Mouse (Mus musculus): Measurements from ENCODE around the gene Dpp6. TPM values are rescaled to one million over a fixed set of nuclear protein-coding genes. Genes with fewer than 3 reads are reported as not detected.

Gene Dpp6
- polyA plus RNA-seq, 1 experiment from 2014 or later: 0.86 TPM

DNA sequence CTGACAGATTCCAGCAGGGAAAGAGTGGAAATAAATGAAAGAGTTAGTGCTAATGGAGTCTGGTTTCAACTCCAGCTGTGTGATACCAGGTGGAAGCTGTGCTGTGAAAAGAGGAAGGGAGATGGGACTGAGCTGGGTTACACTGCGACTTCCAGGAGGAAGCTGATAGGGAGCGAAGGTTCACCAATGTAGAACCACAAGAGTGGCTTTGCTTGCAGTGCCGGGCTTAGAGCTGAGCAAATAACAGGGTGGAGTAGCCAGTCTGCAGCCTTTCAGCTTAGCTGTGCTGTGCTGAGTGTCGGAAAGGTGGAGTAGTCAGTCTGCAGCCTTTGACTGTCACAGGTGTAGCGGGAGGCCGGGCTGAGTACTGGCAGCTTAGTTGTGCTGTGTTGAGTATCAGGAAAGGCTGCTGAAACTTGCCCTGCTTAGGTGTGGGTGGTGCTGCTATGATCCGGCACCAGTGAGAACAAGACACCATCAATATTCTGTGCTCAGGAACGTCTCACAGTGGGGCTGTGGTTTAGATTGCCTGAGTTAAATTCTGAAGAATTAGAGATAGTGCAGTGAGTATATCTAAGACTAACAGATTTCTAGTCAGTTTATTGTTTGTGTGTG is 457.9 kb downstream of the Dpp6 start:
- H3K27me3 ChIP-seq (ENCODE audit: control insufficient read depth, insufficient read depth, low read length): no peaks in the 10 kb centered on the region
- no peak overlapping the region for H3K27ac ChIP-seq (ENCODE audit: low read depth, low read length)
- H3K9me3 ChIP-seq (replicated peaks; ENCODE audit: control insufficient read depth, low read length): no peaks in the 10 kb centered on the region
- no peak overlapping the region for H3K4me3 ChIP-seq (ENCODE audit: low read depth, low read length)
- WGBS (ENCODE audit: insufficient replicate concordance): 54% methylated on average over 8 of the region's 8 CpGs
- H3K4me2 ChIP-seq: no peak overlapping the region
- no peaks in the 10 kb centered on the region for H3K36me3 ChIP-seq (ENCODE audit: control insufficient read depth, insufficient read depth, low read length)
- H3K9ac ChIP-seq (ENCODE audit: low read depth, low read length): no peak overlapping the region
- no peaks in the 10 kb centered on the region for H3K4me1 ChIP-seq (ENCODE audit: control insufficient read depth, insufficient read depth, low read length)
- ATAC-seq (replicated peaks; ENCODE audit: insufficient number of reproducible peaks, low FRiP score, low TSS enrichment): no peak

DNA sequence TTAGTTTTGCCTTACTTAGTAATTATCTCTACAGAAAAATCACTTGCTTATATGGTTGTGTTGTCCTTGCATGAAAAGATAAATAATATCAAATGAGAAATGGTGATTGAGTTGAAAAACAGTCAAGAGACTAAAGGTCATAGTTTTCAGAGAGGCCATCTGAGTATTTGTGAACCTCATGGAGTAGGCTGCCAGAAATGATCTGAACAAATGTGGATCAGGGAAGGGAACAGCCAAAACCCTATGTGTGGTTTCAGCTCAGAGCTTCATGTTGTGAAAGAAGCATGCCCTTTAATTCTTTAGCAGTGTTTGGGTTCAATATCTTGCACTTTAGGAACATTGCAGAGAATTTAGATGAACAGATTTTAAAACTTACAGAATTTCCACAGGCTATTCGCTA is 458.9 kb downstream of the Dpp6 start:
- H3K36me3 ChIP-seq (ENCODE audit: control insufficient read depth, insufficient read depth, low read length): no peaks in the 10 kb centered on the region
- H3K27ac ChIP-seq (ENCODE audit: low read depth, low read length): no peak overlapping the region
- H3K9me3 ChIP-seq (replicated peaks; ENCODE audit: control insufficient read depth, low read length): no peaks in the 10 kb centered on the region
- H3K4me2 ChIP-seq: no peak overlapping the region
- H3K4me3 ChIP-seq (ENCODE audit: low read depth, low read length): no peak overlapping the region
- 94% methylated on average over 1 of the region's 1 CpGs for WGBS (ENCODE audit: insufficient replicate concordance)
- H3K4me1 ChIP-seq (ENCODE audit: control insufficient read depth, insufficient read depth, low read length): no peaks in the 10 kb centered on the region
- no peaks in the 10 kb centered on the region for H3K27me3 ChIP-seq (ENCODE audit: control insufficient read depth, insufficient read depth, low read length)
- no peak overlapping the region for H3K9ac ChIP-seq (ENCODE audit: low read depth, low read length)
- no peak for ATAC-seq (replicated peaks; ENCODE audit: insufficient number of reproducible peaks, low FRiP score, low TSS enrichment)

DNA sequence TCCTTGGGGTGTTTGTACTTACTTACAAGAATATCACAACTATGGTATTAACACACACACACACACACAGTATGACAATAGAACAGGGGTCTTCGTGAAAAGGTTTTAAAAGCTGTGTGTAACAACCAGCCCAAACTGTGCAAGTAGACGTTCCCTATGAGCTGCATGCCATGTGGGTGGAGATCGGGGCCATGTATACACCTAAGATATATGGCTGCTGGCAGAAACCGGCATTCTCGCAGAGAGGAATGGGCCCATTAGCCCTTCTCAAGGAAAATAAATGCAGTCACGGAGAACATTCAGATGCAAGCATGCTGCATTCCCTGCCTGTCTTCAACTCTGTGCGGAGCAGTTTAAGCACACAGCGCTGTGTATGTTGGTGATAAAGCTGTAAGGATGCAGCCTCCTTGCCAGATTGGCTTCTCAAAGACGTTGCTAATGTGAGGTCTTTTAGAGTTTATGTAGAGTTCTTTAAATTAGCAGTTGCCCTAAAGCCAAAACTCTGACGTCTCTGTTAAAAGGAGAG is 461.2 kb downstream of the Dpp6 start:
- Histone ChIP-seq H3K4me1 (ENCODE audit: control insufficient read depth, insufficient read depth, low read length) (no peaks in the 10 kb centered on the region), H3K36me3 (ENCODE audit: control insufficient read depth, insufficient read depth, low read length) (no peaks in the 10 kb centered on the region), H3K27me3 (ENCODE audit: control insufficient read depth, insufficient read depth, low read length) (no peaks in the 10 kb centered on the region), H3K4me3 (ENCODE audit: low read depth, low read length) (no peak overlapping the region), H3K9ac (ENCODE audit: low read depth, low read length) (no peak overlapping the region), H3K9me3 (replicated peaks; ENCODE audit: control insufficient read depth, low read length) (no peaks in the 10 kb centered on the region), H3K27ac (ENCODE audit: low read depth, low read length) (no peak overlapping the region), H3K4me2 (no peak overlapping the region)
- 78% methylated on average over 10 of the region's 10 CpGs for WGBS (ENCODE audit: insufficient replicate concordance)
- ATAC-seq (replicated peaks; ENCODE audit: insufficient number of reproducible peaks, low FRiP score, low TSS enrichment): no peak

DNA sequence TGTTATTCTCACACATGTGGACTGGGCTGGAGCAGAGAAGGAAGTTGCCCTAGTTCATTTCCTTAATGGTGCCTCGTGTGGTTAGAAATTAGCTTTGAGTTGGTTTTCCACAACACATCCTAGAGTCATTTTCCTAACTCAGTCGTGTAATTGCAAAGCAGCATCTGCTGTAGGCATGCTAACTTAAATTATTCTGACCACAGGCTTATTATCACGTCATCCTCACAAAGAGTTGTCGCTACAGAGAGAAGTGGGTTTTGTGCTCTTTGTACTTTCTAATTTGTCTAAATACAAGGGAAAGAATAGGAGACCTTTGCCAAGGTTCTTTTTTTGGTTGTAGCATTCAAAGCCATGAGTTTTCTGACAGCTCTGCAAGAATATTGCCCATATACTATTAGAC is 469.9 kb downstream of the Dpp6 start:
- no peak overlapping the region for H3K4me3 ChIP-seq (ENCODE audit: low read depth, low read length)
- H3K4me2 ChIP-seq: no peak overlapping the region
- H3K27me3 ChIP-seq (ENCODE audit: control insufficient read depth, insufficient read depth, low read length): no peaks in the 10 kb centered on the region
- H3K36me3 ChIP-seq (ENCODE audit: control insufficient read depth, insufficient read depth, low read length): no peaks in the 10 kb centered on the region
- 72% methylated on average over 4 of the region's 4 CpGs for WGBS (ENCODE audit: insufficient replicate concordance)
- H3K9me3 ChIP-seq (replicated peaks; ENCODE audit: control insufficient read depth, low read length): no peaks in the 10 kb centered on the region
- H3K9ac ChIP-seq (ENCODE audit: low read depth, low read length): no peak overlapping the region
- ATAC-seq (replicated peaks; ENCODE audit: insufficient number of reproducible peaks, low FRiP score, low TSS enrichment): no peak
- H3K4me1 ChIP-seq (ENCODE audit: control insufficient read depth, insufficient read depth, low read length): no peaks in the 10 kb centered on the region
- H3K27ac ChIP-seq (ENCODE audit: low read depth, low read length): no peak overlapping the region

DNA sequence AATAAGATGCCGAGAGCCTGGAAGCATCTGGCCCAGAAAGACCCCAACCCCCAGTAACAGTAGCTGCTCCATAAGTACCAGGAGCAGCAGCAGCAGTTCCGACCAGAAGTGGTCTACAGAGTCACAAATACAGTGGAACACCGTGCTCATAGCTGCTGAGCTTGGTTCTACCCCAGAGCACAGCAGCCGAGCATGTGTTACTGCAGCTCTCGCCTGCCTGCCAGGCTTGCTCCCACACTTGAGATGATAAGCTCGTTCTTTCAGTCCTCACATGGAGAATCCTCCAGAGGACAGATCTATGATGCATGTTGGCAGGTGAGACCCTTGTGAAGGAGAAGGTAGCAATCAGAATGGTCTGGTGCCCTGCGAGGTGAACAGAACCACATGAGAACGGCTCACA is 474.4 kb downstream of the Dpp6 start:
- 64% methylated on average over 8 of the region's 8 CpGs for WGBS (ENCODE audit: insufficient replicate concordance)
- Histone ChIP-seq H3K27ac (ENCODE audit: low read depth, low read length) (no peak overlapping the region), H3K4me2 (no peak overlapping the region), H3K36me3 (ENCODE audit: control insufficient read depth, insufficient read depth, low read length) (no peaks in the 10 kb centered on the region), H3K27me3 (ENCODE audit: control insufficient read depth, insufficient read depth, low read length) (no peaks in the 10 kb centered on the region), H3K4me1 (ENCODE audit: control insufficient read depth, insufficient read depth, low read length) (no peaks in the 10 kb centered on the region), H3K4me3 (ENCODE audit: low read depth, low read length) (no peak overlapping the region), H3K9me3 (replicated peaks; ENCODE audit: control insufficient read depth, low read length) (no peaks in the 10 kb centered on the region), H3K9ac (ENCODE audit: low read depth, low read length) (no peak overlapping the region)
- ATAC-seq (replicated peaks; ENCODE audit: insufficient number of reproducible peaks, low FRiP score, low TSS enrichment): no peak

DNA sequence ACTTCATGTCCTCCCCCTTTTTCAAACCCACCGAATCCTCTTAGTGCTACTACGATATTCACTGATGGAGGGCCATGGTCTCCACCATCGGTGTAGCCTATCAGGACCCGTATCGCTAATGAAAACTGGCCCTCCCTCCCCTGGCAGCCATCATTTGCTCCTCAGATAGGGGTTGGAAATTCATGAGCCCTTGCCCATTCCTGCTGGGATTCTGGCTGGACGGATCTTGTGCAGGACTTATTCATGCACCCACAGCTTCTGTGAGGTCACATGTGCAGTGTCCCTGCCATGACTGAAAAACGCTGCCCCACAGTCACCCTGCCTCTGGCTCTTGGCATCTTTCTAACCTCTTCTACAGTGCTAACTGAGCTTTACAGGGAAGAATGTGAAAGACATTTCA is 475.2 kb downstream of the Dpp6 start:
- Histone ChIP-seq H3K27ac (ENCODE audit: low read depth, low read length) (no peak overlapping the region), H3K36me3 (ENCODE audit: control insufficient read depth, insufficient read depth, low read length) (no peaks in the 10 kb centered on the region), H3K9me3 (replicated peaks; ENCODE audit: control insufficient read depth, low read length) (no peaks in the 10 kb centered on the region), H3K4me2 (no peak overlapping the region), H3K4me3 (ENCODE audit: low read depth, low read length) (no peak overlapping the region), H3K9ac (ENCODE audit: low read depth, low read length) (no peak overlapping the region), H3K4me1 (ENCODE audit: control insufficient read depth, insufficient read depth, low read length) (no peaks in the 10 kb centered on the region), H3K27me3 (ENCODE audit: control insufficient read depth, insufficient read depth, low read length) (no peaks in the 10 kb centered on the region)
- no peak for ATAC-seq (replicated peaks; ENCODE audit: insufficient number of reproducible peaks, low FRiP score, low TSS enrichment)
- 81% methylated on average over 7 of the region's 7 CpGs for WGBS (ENCODE audit: insufficient replicate concordance)

DNA sequence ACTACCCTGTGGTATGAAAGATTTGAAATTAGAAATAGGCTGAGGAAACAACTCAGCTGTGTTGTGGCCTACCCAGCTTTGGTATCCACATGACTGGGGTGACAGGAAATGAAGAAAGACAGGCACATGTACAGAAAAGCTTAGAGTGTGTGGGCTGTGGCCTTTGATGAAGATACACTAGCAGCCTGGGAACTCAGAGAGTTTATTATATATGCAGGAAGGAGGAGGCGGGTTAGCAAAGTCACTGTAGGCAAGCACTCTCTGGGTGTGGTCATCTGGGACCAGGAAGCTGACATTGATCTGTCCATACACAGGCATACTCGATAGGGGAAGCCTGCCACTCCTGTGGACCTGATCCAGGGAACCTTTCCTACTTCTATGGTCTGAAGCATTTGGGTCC is 487.1 kb downstream of the Dpp6 start:
- H3K4me3 ChIP-seq (ENCODE audit: low read depth, low read length): no peak overlapping the region

DNA sequence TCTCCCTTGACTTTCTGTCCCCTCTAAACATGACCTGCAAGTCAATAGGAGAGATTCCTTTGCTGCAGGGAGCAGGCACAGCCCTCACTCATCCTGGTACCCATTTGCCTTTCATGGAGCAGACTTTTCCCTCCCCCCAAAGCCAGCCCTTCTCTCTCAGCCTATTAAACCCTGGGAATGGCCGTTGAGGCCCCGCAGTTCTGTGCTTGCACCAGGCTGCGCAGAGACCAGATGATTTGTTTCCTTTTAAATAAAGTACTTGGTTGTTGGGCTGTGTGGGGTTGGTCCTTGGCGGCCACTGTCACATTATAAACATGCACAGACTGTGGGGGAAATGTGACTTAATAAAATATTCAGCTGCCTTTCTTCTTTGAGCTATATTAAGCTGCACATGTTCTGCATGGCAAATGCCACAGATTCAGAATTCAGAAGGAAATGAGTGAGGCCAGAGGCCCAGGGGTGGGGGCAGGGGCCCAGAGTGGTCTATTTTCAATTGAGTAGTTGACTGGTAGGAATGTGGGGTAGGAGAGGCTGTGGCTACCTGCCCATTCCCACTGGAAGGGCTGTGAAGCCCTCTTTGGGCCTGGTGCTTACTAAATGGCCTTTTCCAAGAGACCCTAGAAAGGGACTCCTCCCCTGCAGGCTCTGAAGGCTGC is 489.6 kb downstream of the Dpp6 start:
- no peak for ATAC-seq (replicated peaks; ENCODE audit: insufficient number of reproducible peaks, low FRiP score, low TSS enrichment)
- Histone ChIP-seq H3K27ac (ENCODE audit: low read depth, low read length) (no peak overlapping the region), H3K9ac (ENCODE audit: low read depth, low read length) (no peak overlapping the region), H3K27me3 (ENCODE audit: control insufficient read depth, insufficient read depth, low read length) (no peaks in the 10 kb centered on the region), H3K36me3 (ENCODE audit: control insufficient read depth, insufficient read depth, low read length) (no peaks in the 10 kb centered on the region), H3K9me3 (replicated peaks; ENCODE audit: control insufficient read depth, low read length) (no peaks in the 10 kb centered on the region), H3K4me2 (no peak overlapping the region), H3K4me3 (ENCODE audit: low read depth, low read length) (no peak overlapping the region), H3K4me1 (ENCODE audit: control insufficient read depth, insufficient read depth, low read length) (no peaks in the 10 kb centered on the region)
- 63% methylated on average over 4 of the region's 4 CpGs for WGBS (ENCODE audit: insufficient replicate concordance)

More for the DNA sequence above, 487.1 kb downstream of the Dpp6 start:
- Histone ChIP-seq H3K9ac (ENCODE audit: low read depth, low read length) (no peak overlapping the region), H3K4me2 (no peak overlapping the region), H3K4me1 (ENCODE audit: control insufficient read depth, insufficient read depth, low read length) (no peaks in the 10 kb centered on the region), H3K27ac (ENCODE audit: low read depth, low read length) (no peak overlapping the region), H3K36me3 (ENCODE audit: control insufficient read depth, insufficient read depth, low read length) (no peaks in the 10 kb centered on the region), H3K9me3 (replicated peaks; ENCODE audit: control insufficient read depth, low read length) (no peaks in the 10 kb centered on the region), H3K27me3 (ENCODE audit: control insufficient read depth, insufficient read depth, low read length) (no peaks in the 10 kb centered on the region)
- 71% methylated on average over 2 of the region's 2 CpGs for WGBS (ENCODE audit: insufficient replicate concordance)
- ATAC-seq (replicated peaks; ENCODE audit: insufficient number of reproducible peaks, low FRiP score, low TSS enrichment): no peak

DNA sequence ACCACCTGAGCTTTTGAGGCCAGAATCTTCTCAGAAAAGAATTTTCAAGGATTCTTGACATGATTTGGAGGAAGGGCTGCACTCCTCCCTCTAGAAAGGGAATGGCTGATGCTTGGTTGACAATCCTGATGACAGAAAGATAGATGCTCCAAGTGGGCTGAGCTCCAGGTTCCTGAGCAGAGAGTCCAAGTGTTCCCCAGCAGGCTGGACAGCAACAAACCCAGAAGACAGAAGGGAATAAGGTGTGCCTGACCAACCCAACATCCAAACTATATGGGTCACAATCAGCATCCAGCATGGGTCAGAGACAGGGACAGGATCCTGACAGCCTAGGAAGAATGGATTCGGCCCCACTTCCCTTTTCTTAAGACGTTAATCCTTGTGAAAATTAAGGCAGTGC is 493.2 kb downstream of the Dpp6 start:
- Histone ChIP-seq H3K36me3 (ENCODE audit: control insufficient read depth, insufficient read depth, low read length) (no peaks in the 10 kb centered on the region), H3K9ac (ENCODE audit: low read depth, low read length) (no peak overlapping the region), H3K4me1 (ENCODE audit: control insufficient read depth, insufficient read depth, low read length) (no peaks in the 10 kb centered on the region), H3K27me3 (ENCODE audit: control insufficient read depth, insufficient read depth, low read length) (no peaks in the 10 kb centered on the region), H3K9me3 (replicated peaks; ENCODE audit: control insufficient read depth, low read length) (no peaks in the 10 kb centered on the region), H3K4me3 (ENCODE audit: low read depth, low read length) (no peak overlapping the region), H3K4me2 (no peak overlapping the region), H3K27ac (ENCODE audit: low read depth, low read length) (no peak overlapping the region)
- no peak for ATAC-seq (replicated peaks; ENCODE audit: insufficient number of reproducible peaks, low FRiP score, low TSS enrichment)
- WGBS (ENCODE audit: insufficient replicate concordance): 50% methylated on average over 2 of the region's 2 CpGs

Measured in heart, embryonic 11.5 days (tissue).